Mouse (Mus musculus): ENCODE measurements around the gene Slc50a1. TPM values are rescaled to one million over a fixed set of nuclear protein-coding genes. Genes with fewer than 3 reads are reported as not detected.
A peak's percentile ranks its signal among the peaks of the same experiment; 100 is the strongest.

Gene Slc50a1
- polyA plus RNA-seq, 1 experiment from 2014 or later = 48.2 TPM

GRCm38 (mm10) chr3:89262417-89262816 is 8.0 kb downstream of the Slc50a1 start:
- WGBS = 43% methylated on average over 10 of the region's 10 CpGs
- no peak for ATAC-seq (ENCODE audit: insufficient number of reproducible peaks, insufficient read depth, low FRiP score, low read depth)
- Histone ChIP-seq H3K36me3 (ENCODE audit: control insufficient read depth, insufficient read depth, low read length) (no peaks in the 10 kb centered on the region), H3K4me2 (ENCODE audit: low read length) (no peak overlapping the region), H3K4me3 (ENCODE audit: control insufficient read depth in 1 of 2, insufficient read depth in 1 of 2, low read depth in 1 of 2, low read length in 2 of 2) (no peak overlapping the region), H3K9ac (ENCODE audit: low read length) (no peak overlapping the region), H3K9me3 (ENCODE audit: control insufficient read depth, low read length) (no peaks in the 10 kb centered on the region), H3K27me3 (ENCODE audit: control insufficient read depth, insufficient read depth, low read length) (no peaks in the 10 kb centered on the region), H3K27ac (replicated peaks in 1 of 2; ENCODE audit: control insufficient read depth in 1 of 2, insufficient read depth in 1 of 2, low read depth in 2 of 2, low read length in 2 of 2) (peak overlapping the region; percentile 41 to 42; a peak in 3 of 4 replicates), H3K4me1 (ENCODE audit: control insufficient read depth in 2 of 2, insufficient read depth in 2 of 2, low read length in 2 of 2) (peaks cover 0 to 6% of the 10 kb centered on the region in 2 experiments; a peak in 2 of 4 replicates)

- ATAC-seq (ENCODE audit: insufficient number of reproducible peaks, insufficient read depth, low FRiP score, low read depth) = no peak
- H3K36me3 ChIP-seq (ENCODE audit: control insufficient read depth, insufficient read depth, low read length) = no peaks in the 10 kb centered on the region
- 69% methylated on average over 3 of the region's 3 CpGs for whole genome bisulfite sequencing
Measured at GRCm38 (mm10) chr3:89260211-89260610, 10.2 kb downstream of the Slc50a1 start.

GRCm38 (mm10) chr3:89259076-89259475 is 11.3 kb downstream of the Slc50a1 start, which contains the start of gene Dpm3:
Gene Dpm3 (plus strand): TSS chr3:89259358.
- no peak for ATAC-seq (ENCODE audit: insufficient number of reproducible peaks, insufficient read depth, low FRiP score, low read depth)
- Histone ChIP-seq H3K4me3 (ENCODE audit: control insufficient read depth in 1 of 2, insufficient read depth in 1 of 2, low read depth in 1 of 2, low read length in 2 of 2) (no peak within 1 kb of the TSS), H3K9me3 (ENCODE audit: control insufficient read depth, low read length) (no peaks in the 10 kb centered on the region), H3K36me3 (ENCODE audit: control insufficient read depth, insufficient read depth, low read length) (no peaks in the 10 kb centered on the region), H3K4me2 (ENCODE audit: low read length) (no peak within 1 kb of the TSS), H3K27ac (replicated peaks in 1 of 2; ENCODE audit: control insufficient read depth in 1 of 2, insufficient read depth in 1 of 2, low read depth in 2 of 2, low read length in 2 of 2) (no peak within 1 kb of the TSS), H3K9ac (ENCODE audit: low read length) (no peak within 1 kb of the TSS), H3K4me1 (ENCODE audit: control insufficient read depth in 2 of 2, insufficient read depth in 2 of 2, low read length in 2 of 2) (no peaks in the 10 kb centered on the region; a peak in 1 of 4 replicates), H3K27me3 (ENCODE audit: control insufficient read depth, insufficient read depth, low read length) (no peaks in the 10 kb centered on the region)
- 47% methylated on average over 7 of the region's 7 CpGs for WGBS

More at GRCm38 (mm10) chr3:89260211-89260610, 10.2 kb downstream of the Slc50a1 start:
- no peak overlapping the region for H3K4me2 ChIP-seq (ENCODE audit: low read length)
- no peak overlapping the region for H3K4me3 ChIP-seq (ENCODE audit: control insufficient read depth in 1 of 2, insufficient read depth in 1 of 2, low read depth in 1 of 2, low read length in 2 of 2)
- H3K9me3 ChIP-seq (ENCODE audit: control insufficient read depth, low read length) = no peaks in the 10 kb centered on the region
- H3K27ac ChIP-seq (replicated peaks in 1 of 2; ENCODE audit: control insufficient read depth in 1 of 2, insufficient read depth in 1 of 2, low read depth in 2 of 2, low read length in 2 of 2) = no peak overlapping the region
- H3K27me3 ChIP-seq (ENCODE audit: control insufficient read depth, insufficient read depth, low read length) = no peaks in the 10 kb centered on the region
- no peak overlapping the region for H3K9ac ChIP-seq (ENCODE audit: low read length)
- no peaks in the 10 kb centered on the region; a peak in 1 of 4 replicates for H3K4me1 ChIP-seq (ENCODE audit: control insufficient read depth in 2 of 2, insufficient read depth in 2 of 2, low read length in 2 of 2)

GRCm38 (mm10) chr3:89256177-89256576 is 14.2 kb downstream of the Slc50a1 start:
- Histone ChIP-seq H3K36me3 (ENCODE audit: control insufficient read depth, insufficient read depth, low read length) (no peaks in the 10 kb centered on the region), H3K27me3 (ENCODE audit: control insufficient read depth, insufficient read depth, low read length) (peaks cover 3% of the 10 kb centered on the region; the same call in 1 of the 2 replicates), H3K27ac (replicated peaks in 1 of 2; ENCODE audit: control insufficient read depth in 1 of 2, insufficient read depth in 1 of 2, low read depth in 2 of 2, low read length in 2 of 2) (peak overlapping the region; percentile 16 to 28; a peak in 1 of 4 replicates), H3K4me2 (ENCODE audit: low read length) (no peak overlapping the region), H3K9me3 (ENCODE audit: control insufficient read depth, low read length) (no peaks in the 10 kb centered on the region), H3K4me3 (ENCODE audit: control insufficient read depth in 1 of 2, insufficient read depth in 1 of 2, low read depth in 1 of 2, low read length in 2 of 2) (no peak overlapping the region), H3K9ac (ENCODE audit: low read length) (no peak overlapping the region), H3K4me1 (ENCODE audit: control insufficient read depth in 2 of 2, insufficient read depth in 2 of 2, low read length in 2 of 2) (peaks cover 4% of the 10 kb centered on the region in 2 experiments)
- ATAC-seq (ENCODE audit: insufficient number of reproducible peaks, insufficient read depth, low FRiP score, low read depth) = peak; percentile 23
- 44% methylated on average over 5 of the region's 5 CpGs for WGBS

GRCm38 (mm10) chr3:89254994-89255393 is 15.4 kb downstream of the Slc50a1 start:
- WGBS = 80% methylated on average over 5 of the region's 5 CpGs
- H3K36me3 ChIP-seq (ENCODE audit: control insufficient read depth, insufficient read depth, low read length) = no peaks in the 10 kb centered on the region; the same call in 1 of the 2 replicates
- H3K9me3 ChIP-seq (ENCODE audit: control insufficient read depth, low read length) = no peaks in the 10 kb centered on the region
- no peak overlapping the region for H3K4me2 ChIP-seq (ENCODE audit: low read length)
- H3K9ac ChIP-seq (ENCODE audit: low read length) = no peak overlapping the region
- no peak overlapping the region for H3K4me3 ChIP-seq (ENCODE audit: control insufficient read depth in 1 of 2, insufficient read depth in 1 of 2, low read depth in 1 of 2, low read length in 2 of 2)
- no peak for ATAC-seq (ENCODE audit: insufficient number of reproducible peaks, insufficient read depth, low FRiP score, low read depth)
- no peak overlapping the region for H3K27ac ChIP-seq (replicated peaks in 1 of 2; ENCODE audit: control insufficient read depth in 1 of 2, insufficient read depth in 1 of 2, low read depth in 2 of 2, low read length in 2 of 2)
- H3K4me1 ChIP-seq (ENCODE audit: control insufficient read depth in 2 of 2, insufficient read depth in 2 of 2, low read length in 2 of 2) = peaks cover 9 to 11% of the 10 kb centered on the region in 2 experiments
- peaks cover 3% of the 10 kb centered on the region; the same call in 1 of the 2 replicates for H3K27me3 ChIP-seq (ENCODE audit: control insufficient read depth, insufficient read depth, low read length)

DNA sequence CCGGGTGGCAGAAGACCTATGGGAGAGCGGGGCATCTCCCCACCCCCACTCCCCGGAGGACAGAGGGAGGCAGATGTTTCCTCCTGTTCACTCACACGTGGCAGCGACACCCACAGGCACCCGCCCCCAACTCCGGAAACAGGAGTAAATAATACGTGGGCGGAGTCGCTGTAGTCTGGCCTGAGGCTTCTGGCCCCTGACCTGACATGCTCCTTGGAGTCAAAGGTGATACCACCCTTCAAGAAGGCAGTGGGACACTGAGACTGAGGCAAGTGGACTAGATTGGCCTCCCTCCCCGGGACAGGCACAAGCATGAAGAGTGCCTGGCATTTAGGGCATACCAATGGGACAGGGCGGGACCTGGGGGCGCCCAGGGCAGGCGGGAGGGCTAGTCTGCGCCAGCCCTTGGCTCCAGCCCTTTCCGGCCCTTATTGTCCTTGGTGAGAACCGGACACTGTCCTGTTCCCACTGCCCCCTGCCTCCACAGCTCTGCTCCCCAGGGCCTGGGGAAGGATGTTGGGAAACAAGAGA is 18.9 kb downstream of the Slc50a1 start:
- 0 out of 2 replicates have a peak overlapping the region, but pooled peaks have one; percentile 18 for H3K9ac ChIP-seq (ENCODE audit: low read length)
- H3K4me2 ChIP-seq (ENCODE audit: low read length) = peak overlapping the region; percentile 42
- 0 out of 4 replicates have a peak overlapping the region, but pooled peaks of 1 of the 2 experiments have one; percentile 6 for H3K4me3 ChIP-seq (ENCODE audit: control insufficient read depth in 1 of 2, insufficient read depth in 1 of 2, low read depth in 1 of 2, low read length in 2 of 2)
- H3K36me3 ChIP-seq (ENCODE audit: control insufficient read depth, insufficient read depth, low read length) = peaks cover 11% of the 10 kb centered on the region
- H3K27ac ChIP-seq (replicated peaks in 1 of 2; ENCODE audit: control insufficient read depth in 1 of 2, insufficient read depth in 1 of 2, low read depth in 2 of 2, low read length in 2 of 2) = peak overlapping the region; percentile 56 to 83
- H3K9me3 ChIP-seq (ENCODE audit: control insufficient read depth, low read length) = no peaks in the 10 kb centered on the region
- 9% methylated on average over 17 of the region's 17 CpGs for WGBS
- H3K27me3 ChIP-seq (ENCODE audit: control insufficient read depth, insufficient read depth, low read length) = peaks cover 3% of the 10 kb centered on the region; the same call in 1 of the 2 replicates
- peak; percentile 66 for ATAC-seq (ENCODE audit: insufficient number of reproducible peaks, insufficient read depth, low FRiP score, low read depth)
- peaks cover 13 to 17% of the 10 kb centered on the region in 2 experiments for H3K4me1 ChIP-seq (ENCODE audit: control insufficient read depth in 2 of 2, insufficient read depth in 2 of 2, low read length in 2 of 2)

DNA sequence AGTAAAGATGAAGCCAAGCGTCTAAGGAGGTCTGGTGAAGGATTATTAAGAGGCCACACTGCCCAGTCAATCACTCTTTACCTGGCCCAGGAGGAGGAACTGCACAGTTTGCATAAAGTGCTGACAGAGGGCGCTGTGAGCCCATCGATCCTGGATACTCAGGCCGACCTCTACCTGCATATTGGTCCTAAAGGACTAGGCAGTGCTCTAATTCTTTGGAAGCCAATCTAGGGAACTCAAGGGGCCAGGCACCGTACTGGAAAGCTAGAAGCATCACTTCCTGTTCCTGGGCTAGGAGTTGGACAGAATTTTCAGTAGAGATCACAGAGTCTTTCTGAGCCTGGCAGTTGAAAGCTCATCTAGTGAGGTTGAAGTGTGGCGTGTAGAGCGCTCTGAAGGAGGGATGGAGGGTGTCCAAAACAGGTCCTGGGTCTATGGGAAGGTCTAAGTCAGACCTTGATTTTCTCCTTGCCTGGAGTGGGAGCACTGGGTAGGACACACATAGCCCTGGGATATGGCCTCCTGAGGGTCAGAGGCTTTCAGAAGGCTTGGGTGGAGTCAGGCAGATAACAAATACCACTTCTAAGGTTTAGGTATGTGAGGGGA is 19.8 kb downstream of the Slc50a1 start:
- no peak for ATAC-seq (ENCODE audit: insufficient number of reproducible peaks, insufficient read depth, low FRiP score, low read depth)
- H3K9me3 ChIP-seq (ENCODE audit: control insufficient read depth, low read length) = no peaks in the 10 kb centered on the region

More for the DNA sequence above, 19.8 kb downstream of the Slc50a1 start:
- Histone ChIP-seq H3K4me3 (ENCODE audit: control insufficient read depth in 1 of 2, insufficient read depth in 1 of 2, low read depth in 1 of 2, low read length in 2 of 2) (no peak overlapping the region), H3K36me3 (ENCODE audit: control insufficient read depth, insufficient read depth, low read length) (peaks cover 11% of the 10 kb centered on the region), H3K27me3 (ENCODE audit: control insufficient read depth, insufficient read depth, low read length) (peaks cover 3% of the 10 kb centered on the region; the same call in 1 of the 2 replicates), H3K4me1 (ENCODE audit: control insufficient read depth in 2 of 2, insufficient read depth in 2 of 2, low read length in 2 of 2) (peaks cover 13 to 23% of the 10 kb centered on the region in 2 experiments), H3K27ac (replicated peaks in 1 of 2; ENCODE audit: control insufficient read depth in 1 of 2, insufficient read depth in 1 of 2, low read depth in 2 of 2, low read length in 2 of 2) (peak overlapping the region; percentile 24 to 42; a peak in 2 of 4 replicates), H3K9ac (ENCODE audit: low read length) (no peak overlapping the region), H3K4me2 (ENCODE audit: low read length) (no peak overlapping the region)
- WGBS = 16% methylated on average over 7 of the region's 7 CpGs
